Comparison of ENCODE assay signal across 16 mouse cellular contexts in genomic region chr5:52677126-52677525, GRCm38 (mm10). TPM values are rescaled to one million over a fixed set of nuclear protein-coding genes. Genes with fewer than 3 reads are reported as not detected.
A peak's percentile ranks its signal among the peaks of the same experiment; 100 is the strongest.
DNase-seq lines count a peak whose midpoint lies in the region; ATAC-seq lines count a peak whose summit lies in the region.
"Had no signal": no experiment of that assay in that cellular context is flagged by ENCODE, and none has a peak within 500 bp of the region (broad histone marks: within the 10 kb centered on the region; RNA-seq: fewer than 3 reads in every experiment).

No protein-coding gene starts in this region.

- peak; percentile 21 for DNase-seq in layer of hippocampus, adult 9-11 months
- no peak for DNase-seq in layer of hippocampus, adult 11-12 months (ENCODE audit: low spot score)
- DNase-seq in monocyte, adult 2 months (ENCODE audit: low read depth in 1 of 2, low spot score in 2 of 2): peak; percentile 10 to 22
- DNase-seq in adrenal gland, postnatal 4 days (ENCODE audit: low spot score in 2 of 2): no peak
- DNase-seq in natural killer cell, adult 2 months (ENCODE audit: low spot score in 2 of 2): no peak
- DNase-seq: adrenal gland, postnatal 10 days; cerebellum, adult 11-12 months; cerebellum, adult 9-11 months; embryo, embryonic 11 days; gastrocnemius, postnatal 14 days; heart, postnatal 4 days had no signal

- ATAC-seq in monocyte, adult 5-6 weeks (replicated peaks; ENCODE audit: insufficient number of reproducible peaks, low FRiP score, low TSS enrichment, poor library complexity, severe bottlenecking): no peak
- peak; percentile 91 for ATAC-seq in granulocyte monocyte progenitor cell, adult 5-6 weeks (replicated peaks; ENCODE audit: poor library complexity, severe bottlenecking)
- ATAC-seq: forebrain, embryonic 14.5 days; hindbrain, embryonic 16.5 days; inflammation-experienced regulatory T-cells, adult 6 months had no signal

RNA-seq across cellular contexts. Expression of gene Sepsecs, which starts 7.6 kb away (rescaled TPM):
- 8.8 to 16.1 TPM (median 10.9 TPM) in 3 replicates for total RNA-seq in monocyte, adult 5-6 weeks (2017)
- 11.6 and 21.4 TPM in 2 replicates for total RNA-seq in granulocyte monocyte progenitor cell, adult 5-6 weeks (2014; fragmentation: Nextera tagmentation)
- total RNA-seq in granulocyte monocyte progenitor cell, adult 5-6 weeks (2017): 13.7 and 17.9 TPM in 2 replicates
- total RNA-seq in adrenal gland, postnatal 4 days (2021): 10 to 100 TPM; 16.8 to 21.8 TPM

Comparison
In these comparisons a context has a peak if more than half of its experiments do, and no peak if none do; other contexts are left out.
1. DNase-seq: peak in layer of hippocampus, adult 9-11 months (single experiment) and monocyte, adult 2 months (2 of 2); none in layer of hippocampus, adult 11-12 months (single experiment), adrenal gland, postnatal 4 days (0 of 2) and natural killer cell, adult 2 months (0 of 2).